Mouse (Mus musculus): ENCODE data around the gene Lmod1. TPM values are rescaled to one million over a fixed set of nuclear protein-coding genes. Genes with fewer than 3 reads are reported as not detected.

The Lmod1 gene
- polyA plus RNA-seq, 1 experiment from 2014 or later, result 4.5 TPM

DNA sequence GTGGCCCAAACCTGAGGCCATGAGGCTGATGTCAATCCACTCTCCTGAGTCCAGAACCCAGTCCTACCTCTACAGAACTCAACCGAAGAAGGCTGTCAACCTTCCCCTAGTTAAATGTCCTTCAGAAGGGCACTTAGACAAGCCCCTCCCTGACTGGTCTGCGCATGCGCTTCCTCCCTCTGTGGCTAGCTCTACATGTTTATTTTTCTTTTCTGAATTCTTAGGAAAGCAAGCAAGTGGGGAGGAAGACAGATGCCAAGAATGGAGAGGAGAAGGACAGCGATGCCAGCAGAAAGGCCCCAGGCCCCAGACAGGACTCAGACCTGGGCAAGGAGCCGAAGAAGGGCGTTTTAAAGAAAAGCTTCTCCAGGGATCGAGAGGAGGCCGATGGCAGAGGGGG is 38.8 kb downstream of the Lmod1 start:
- H3K27me3 ChIP-seq, result no peaks in the 10 kb centered on the region
- 43% methylated on average over 8 of the region's 8 CpGs for WGBS
- no peak overlapping the region for H3K4me2 ChIP-seq
- H3K9me3 ChIP-seq, result no peaks in the 10 kb centered on the region
- ATAC-seq (ENCODE audit: borderline replicate concordance, extremely low read depth, low FRiP score, low TSS enrichment), result no peak
- no peaks in the 10 kb centered on the region for H3K36me3 ChIP-seq
- peaks cover 6% of the 10 kb centered on the region for H3K4me1 ChIP-seq
- no peak overlapping the region for H3K4me3 ChIP-seq
- H3K27ac ChIP-seq, result no peak overlapping the region
- no peak overlapping the region for H3K9ac ChIP-seq

DNA sequence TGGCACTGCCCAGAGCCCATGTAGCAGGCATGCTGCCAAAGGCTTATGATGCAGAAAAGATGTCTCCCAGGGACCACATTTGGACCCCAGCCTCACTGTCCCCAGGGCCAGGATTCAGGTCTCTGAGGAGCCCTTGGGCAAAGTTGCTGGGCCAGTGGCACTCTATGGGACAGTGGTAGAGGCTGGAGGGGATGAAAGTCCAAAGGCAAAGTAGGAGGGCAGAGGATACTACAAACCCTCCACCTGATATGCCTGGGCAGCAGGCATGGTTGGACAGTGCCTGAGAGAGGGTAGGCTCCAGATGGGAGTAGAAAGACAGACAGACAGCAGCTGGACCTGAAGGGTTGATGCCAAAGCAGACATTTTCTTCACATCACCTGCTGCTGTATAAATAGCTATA is 41.8 kb downstream of the Lmod1 start:
- Histone ChIP-seq H3K4me1 (peaks cover 22% of the 10 kb centered on the region), H3K4me3 (no peak overlapping the region), H3K9ac (no peak overlapping the region), H3K27me3 (no peaks in the 10 kb centered on the region), H3K36me3 (no peaks in the 10 kb centered on the region), H3K9me3 (no peaks in the 10 kb centered on the region), H3K27ac (no peak overlapping the region), H3K4me2 (no peak overlapping the region)
- no peak for ATAC-seq (ENCODE audit: borderline replicate concordance, extremely low read depth, low FRiP score, low TSS enrichment)

DNA sequence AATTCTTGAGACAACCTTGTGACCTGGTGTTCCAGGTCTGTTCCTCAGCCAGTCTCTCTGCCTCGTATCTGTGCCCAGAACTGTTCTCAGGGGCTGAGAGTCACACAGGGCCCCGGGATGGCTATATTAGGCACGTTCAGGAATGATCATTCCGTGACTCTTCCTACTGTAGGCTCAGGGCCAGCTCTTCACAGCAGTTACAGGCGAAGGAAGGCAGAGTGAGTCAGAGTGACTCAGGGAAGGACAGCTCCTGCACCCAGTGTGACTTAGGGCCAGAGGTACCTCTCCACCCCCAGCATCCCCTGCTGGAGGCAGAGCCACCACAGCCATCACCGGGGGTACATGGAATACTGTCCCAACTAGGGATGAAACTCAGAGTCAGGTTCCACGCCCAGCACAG is 42.4 kb downstream of the Lmod1 start:
- ATAC-seq (ENCODE audit: borderline replicate concordance, extremely low read depth, low FRiP score, low TSS enrichment), result no peak
- WGBS, result 78% methylated on average over 7 of the region's 7 CpGs
- Histone ChIP-seq H3K9me3 (no peaks in the 10 kb centered on the region), H3K36me3 (no peaks in the 10 kb centered on the region), H3K27me3 (no peaks in the 10 kb centered on the region), H3K9ac (no peak overlapping the region), H3K4me1 (peaks cover 22% of the 10 kb centered on the region), H3K4me3 (no peak overlapping the region), H3K4me2 (no peak overlapping the region), H3K27ac (no peak overlapping the region)

DNA sequence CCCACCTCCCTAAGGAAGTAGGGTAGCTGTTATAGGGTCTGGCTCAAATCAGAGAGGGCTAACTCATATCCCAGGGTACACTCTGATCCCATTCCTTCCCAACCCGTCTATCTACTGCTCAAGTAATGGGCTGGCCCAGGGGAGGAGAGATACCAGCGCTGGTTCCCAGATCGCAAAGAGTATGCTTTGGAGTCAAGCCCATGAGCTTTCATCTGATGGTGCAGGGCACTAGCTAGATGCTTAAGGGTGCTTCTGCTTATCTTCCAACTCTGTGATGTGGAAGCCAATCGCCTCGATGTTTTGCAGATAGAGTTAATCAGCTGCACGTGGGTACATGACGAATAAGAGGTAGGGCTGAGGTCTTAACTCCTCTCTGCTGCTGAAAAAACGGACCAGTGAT is 43.0 kb downstream of the Lmod1 start:
- ATAC-seq (ENCODE audit: borderline replicate concordance, extremely low read depth, low FRiP score, low TSS enrichment), result no peak
- Histone ChIP-seq H3K9me3 (no peaks in the 10 kb centered on the region), H3K36me3 (no peaks in the 10 kb centered on the region), H3K27ac (no peak overlapping the region), H3K4me1 (peaks cover 22% of the 10 kb centered on the region), H3K27me3 (no peaks in the 10 kb centered on the region), H3K4me3 (no peak overlapping the region), H3K4me2 (no peak overlapping the region), H3K9ac (no peak overlapping the region)
- 55% methylated on average over 8 of the region's 8 CpGs for WGBS

DNA sequence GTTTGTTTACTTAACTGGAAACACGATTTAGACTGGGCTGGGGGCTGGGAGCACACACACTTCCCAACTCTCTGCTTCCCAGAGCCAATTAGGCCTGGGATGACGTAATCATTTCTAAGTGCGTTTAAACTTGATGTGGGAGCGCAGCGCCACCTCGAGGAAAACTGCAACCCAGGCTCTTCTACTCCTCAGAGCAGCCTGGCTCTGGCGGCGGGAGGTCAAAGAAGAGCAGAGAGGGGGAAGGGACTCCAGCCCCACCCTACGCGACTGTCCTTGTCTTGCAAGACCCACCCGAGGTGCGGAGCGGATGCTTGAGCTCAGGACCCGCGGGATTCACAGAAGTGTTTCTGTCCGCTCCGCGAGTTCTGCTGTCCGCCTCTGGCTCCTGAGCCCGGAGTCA is 43.6 kb downstream of the Lmod1 start:
- ATAC-seq (ENCODE audit: borderline replicate concordance, extremely low read depth, low FRiP score, low TSS enrichment), result peak; percentile 66
- no peaks in the 10 kb centered on the region for H3K36me3 ChIP-seq
- WGBS, result under 1% methylated on average over 20 of the region's 20 CpGs
- peak overlapping the region; percentile 99 for H3K4me2 ChIP-seq
- H3K9ac ChIP-seq, result peak overlapping the region; percentile 63
- peak overlapping the region; percentile 48 for H3K4me3 ChIP-seq
- H3K27ac ChIP-seq, result no peak overlapping the region
- no peaks in the 10 kb centered on the region for H3K27me3 ChIP-seq
- H3K9me3 ChIP-seq, result no peaks in the 10 kb centered on the region
- H3K4me1 ChIP-seq, result peaks cover 22% of the 10 kb centered on the region

DNA sequence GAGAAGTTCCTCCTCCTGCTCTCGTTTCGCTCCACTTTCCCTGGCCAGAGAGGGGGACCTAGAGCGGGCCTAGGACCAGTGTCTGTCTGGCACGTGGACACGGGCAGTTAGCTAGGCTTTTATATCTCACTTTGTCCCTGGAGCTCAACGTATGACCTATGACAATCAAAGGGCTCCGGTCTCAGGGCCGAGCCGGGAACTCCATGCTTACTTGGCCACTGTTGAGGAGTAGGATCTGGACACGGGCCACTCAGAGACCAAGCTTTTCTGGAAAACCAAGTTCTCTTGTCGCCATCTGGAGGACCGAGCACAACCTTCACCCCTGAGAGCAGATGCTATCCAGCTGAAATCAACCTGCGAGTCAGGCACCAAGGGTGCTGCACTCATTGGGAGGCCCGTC is 44.4 kb downstream of the Lmod1 start:
- WGBS, result 9% methylated on average over 14 of the region's 14 CpGs
- Histone ChIP-seq H3K36me3 (no peaks in the 10 kb centered on the region), H3K4me1 (peaks cover 25% of the 10 kb centered on the region), H3K4me2 (peak overlapping the region; percentile 99), H3K9me3 (no peaks in the 10 kb centered on the region), H3K9ac (peak overlapping the region; percentile 63), H3K27me3 (no peaks in the 10 kb centered on the region), H3K4me3 (peak overlapping the region; percentile 48), H3K27ac (no peak overlapping the region)
- peak; percentile 32; the same call in 1 of the 2 replicates for ATAC-seq (ENCODE audit: borderline replicate concordance, extremely low read depth, low FRiP score, low TSS enrichment)

DNA sequence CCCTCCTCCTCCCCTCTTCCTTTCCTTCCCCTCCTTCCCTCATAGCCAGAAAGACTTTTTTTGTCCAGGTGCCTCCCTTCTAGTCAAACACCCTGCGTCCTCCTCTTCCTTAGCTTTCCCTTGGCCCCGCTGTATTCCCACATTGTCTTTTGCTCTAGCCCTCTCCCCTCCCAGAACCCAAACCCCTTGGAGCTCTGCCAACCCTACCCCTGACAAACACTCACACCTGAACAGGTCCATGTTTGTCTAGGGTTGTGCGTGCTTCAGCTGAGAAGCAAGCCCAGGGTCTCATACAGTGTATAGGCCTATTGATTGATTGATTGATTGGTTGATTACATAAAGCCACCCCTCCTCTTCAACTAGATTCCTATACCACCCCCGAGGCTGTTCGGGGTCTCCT is 44.8 kb downstream of the Lmod1 start:
- H3K36me3 ChIP-seq, result no peaks in the 10 kb centered on the region
- no peak for ATAC-seq (ENCODE audit: borderline replicate concordance, extremely low read depth, low FRiP score, low TSS enrichment)
- no peak overlapping the region for H3K4me3 ChIP-seq
- 66% methylated on average over 5 of the region's 5 CpGs for WGBS
- no peak overlapping the region for H3K9ac ChIP-seq
- no peaks in the 10 kb centered on the region for H3K27me3 ChIP-seq
- peaks cover 29% of the 10 kb centered on the region for H3K4me1 ChIP-seq
- no peak overlapping the region for H3K27ac ChIP-seq
- H3K4me2 ChIP-seq, result peak overlapping the region; percentile 99; the same call in 1 of the 2 replicates
- H3K9me3 ChIP-seq, result no peaks in the 10 kb centered on the region

DNA sequence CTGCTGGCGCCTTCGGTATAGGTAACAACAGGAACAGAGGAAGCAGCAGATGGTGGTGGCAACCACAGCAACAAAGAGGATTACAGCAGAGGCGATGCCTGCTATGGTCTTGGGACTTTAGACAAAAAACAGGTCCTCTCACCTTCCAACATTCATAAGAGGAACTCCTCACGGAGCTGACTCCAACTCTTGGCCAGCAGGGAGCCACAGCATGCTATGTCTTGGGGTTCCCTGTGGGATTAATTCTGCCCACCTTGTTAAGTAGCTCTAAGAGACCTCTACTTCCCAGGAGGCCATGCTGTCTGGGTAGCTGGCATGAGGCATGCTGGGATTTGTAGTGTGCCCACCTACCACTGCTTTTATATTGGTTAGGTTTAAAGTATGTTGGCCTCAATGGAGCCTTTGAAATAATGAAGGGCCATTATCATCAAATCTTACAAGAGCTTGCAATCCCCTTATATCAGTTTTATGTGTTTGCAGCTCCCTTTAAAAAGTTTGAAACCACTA is 48.6 kb downstream of the Lmod1 start:
- H3K9me3 ChIP-seq, result no peaks in the 10 kb centered on the region
- H3K9ac ChIP-seq, result no peak overlapping the region
- H3K27me3 ChIP-seq, result no peaks in the 10 kb centered on the region
- 77% methylated on average over 4 of the region's 4 CpGs for WGBS
- peaks cover 35% of the 10 kb centered on the region for H3K4me1 ChIP-seq
- H3K4me3 ChIP-seq, result no peak overlapping the region
- peak overlapping the region; percentile 95 for H3K4me2 ChIP-seq
- H3K36me3 ChIP-seq, result no peaks in the 10 kb centered on the region
- no peak for ATAC-seq (ENCODE audit: borderline replicate concordance, extremely low read depth, low FRiP score, low TSS enrichment)
- no peak overlapping the region for H3K27ac ChIP-seq

DNA sequence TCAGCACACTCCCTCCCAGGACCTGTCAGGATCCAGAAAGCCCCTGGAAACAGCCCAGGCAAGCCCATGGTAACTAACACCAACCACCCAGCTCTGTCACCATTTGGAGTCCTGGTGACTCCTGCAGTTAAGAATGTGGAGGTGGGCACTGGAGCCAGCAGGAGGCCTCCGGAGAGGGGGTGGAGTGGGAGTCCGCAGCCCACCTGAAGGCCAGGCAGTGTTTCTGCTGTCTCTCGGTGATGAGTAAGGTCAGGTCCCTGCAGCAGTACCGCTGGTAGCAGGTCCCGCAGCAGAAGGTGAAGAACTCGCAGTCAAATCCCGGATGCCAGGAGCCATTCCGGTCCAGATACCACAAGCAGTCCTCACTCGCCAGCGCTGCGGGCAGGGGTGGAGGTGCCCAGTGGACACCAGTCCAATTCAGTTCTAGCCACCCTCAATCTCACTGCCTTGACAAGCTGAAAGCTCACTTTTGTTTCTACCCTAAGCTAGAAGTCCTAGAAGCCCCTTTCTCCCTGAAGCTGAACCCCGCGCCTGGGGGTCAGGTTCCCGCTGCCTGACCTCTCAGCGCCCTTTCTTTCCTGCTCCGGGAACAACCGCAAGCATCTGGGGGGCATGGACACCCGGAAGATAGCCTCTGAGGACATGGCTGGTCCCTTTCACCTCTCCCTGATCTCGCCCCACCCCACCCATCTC is 49.7 kb downstream of the Lmod1 start:
- Histone ChIP-seq H3K27me3 (no peaks in the 10 kb centered on the region), H3K36me3 (no peaks in the 10 kb centered on the region), H3K4me2 (peak overlapping the region; percentile 95), H3K9ac (peak overlapping the region; percentile 76), H3K4me3 (peak overlapping the region; percentile 71), H3K4me1 (peaks cover 24% of the 10 kb centered on the region), H3K27ac (peak overlapping the region; percentile 46; the same call in 1 of the 2 replicates), H3K9me3 (no peaks in the 10 kb centered on the region)
- no peak for ATAC-seq (ENCODE audit: borderline replicate concordance, extremely low read depth, low FRiP score, low TSS enrichment)
- WGBS, result 2% methylated on average over 19 of the region's 19 CpGs

DNA sequence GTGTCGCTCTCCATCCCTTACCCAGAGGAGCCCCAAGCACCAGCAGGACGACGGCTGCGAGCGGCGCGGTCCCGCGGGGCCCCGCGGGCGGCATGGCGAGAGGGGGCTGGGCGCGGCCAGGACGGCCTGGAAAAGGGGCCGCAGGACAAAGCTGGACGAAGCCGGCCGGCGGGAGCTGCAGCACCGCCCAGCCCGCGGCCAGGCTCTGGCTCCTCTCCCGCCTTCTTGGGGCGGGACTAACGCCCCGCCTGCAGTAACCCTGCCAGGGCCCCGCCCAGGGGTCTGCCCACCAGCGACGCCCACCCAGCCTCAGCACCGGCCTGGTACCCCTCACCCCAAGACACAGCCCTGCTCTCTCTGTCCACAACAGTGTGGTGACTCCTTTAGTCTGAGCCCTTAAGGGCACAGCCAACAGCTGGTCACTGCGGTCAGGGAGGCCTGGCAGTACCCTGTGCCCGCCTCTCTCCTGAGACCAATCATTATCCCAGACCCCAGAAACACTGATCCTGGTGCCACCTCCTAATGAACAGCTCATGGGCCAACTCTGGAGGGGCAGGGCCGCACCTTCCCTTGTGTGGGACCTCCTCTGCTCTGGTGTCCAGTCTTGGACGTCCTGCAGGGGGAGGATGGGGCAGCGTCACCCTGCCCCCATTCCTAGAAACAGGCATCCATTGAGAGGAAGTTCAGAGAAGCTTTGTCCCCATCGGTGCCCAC is 50.4 kb downstream of the Lmod1 start, which contains the start of gene Shisa4:
Shisa4 (minus strand) TSS at position 370 of the 714 bp plus-strand sequence.
- Histone ChIP-seq H3K4me3 (peak within 1 kb of the TSS; percentile 71), H3K9ac (peak within 1 kb of the TSS; percentile 76), H3K9me3 (no peaks in the 10 kb centered on the region), H3K27ac (peak within 1 kb of the TSS; percentile 46; the same call in 1 of the 2 replicates), H3K4me1 (peaks cover 17% of the 10 kb centered on the region), H3K4me2 (peak within 1 kb of the TSS; percentile 95), H3K36me3 (no peaks in the 10 kb centered on the region), H3K27me3 (no peaks in the 10 kb centered on the region)
- WGBS, result 2% methylated on average over 32 of the region's 38 CpGs
- ATAC-seq (ENCODE audit: borderline replicate concordance, extremely low read depth, low FRiP score, low TSS enrichment), result peak; percentile 91

DNA sequence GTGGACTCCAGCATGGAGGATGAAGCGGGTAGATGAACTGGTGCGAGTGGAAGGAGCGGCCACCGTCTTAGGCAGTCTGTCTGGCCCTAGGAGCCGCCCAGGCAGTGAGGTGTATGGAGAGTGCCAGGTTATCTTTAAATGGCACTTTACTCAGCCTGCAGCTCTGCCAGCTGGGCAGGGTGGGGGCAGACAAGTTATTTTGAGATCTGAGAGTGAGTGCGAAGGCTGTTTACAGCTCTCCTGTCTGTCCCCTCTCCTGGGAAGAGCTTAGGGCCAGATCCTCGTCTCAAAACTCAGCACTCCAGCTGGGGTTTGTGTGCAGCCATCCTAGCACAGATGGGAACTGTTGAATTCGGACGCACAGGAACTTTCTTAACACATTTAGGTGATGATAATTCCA is 54.0 kb downstream of the Lmod1 start:
- ATAC-seq (ENCODE audit: borderline replicate concordance, extremely low read depth, low FRiP score, low TSS enrichment), result no peak
- 40% methylated on average over 9 of the region's 9 CpGs for WGBS
- Histone ChIP-seq H3K9me3 (no peaks in the 10 kb centered on the region), H3K36me3 (peaks cover 13% of the 10 kb centered on the region; the same call in 1 of the 2 replicates), H3K27me3 (no peaks in the 10 kb centered on the region), H3K9ac (no peak overlapping the region), H3K4me1 (peaks cover 16% of the 10 kb centered on the region), H3K4me2 (no peak overlapping the region), H3K4me3 (no peak overlapping the region), H3K27ac (no peak overlapping the region)

DNA sequence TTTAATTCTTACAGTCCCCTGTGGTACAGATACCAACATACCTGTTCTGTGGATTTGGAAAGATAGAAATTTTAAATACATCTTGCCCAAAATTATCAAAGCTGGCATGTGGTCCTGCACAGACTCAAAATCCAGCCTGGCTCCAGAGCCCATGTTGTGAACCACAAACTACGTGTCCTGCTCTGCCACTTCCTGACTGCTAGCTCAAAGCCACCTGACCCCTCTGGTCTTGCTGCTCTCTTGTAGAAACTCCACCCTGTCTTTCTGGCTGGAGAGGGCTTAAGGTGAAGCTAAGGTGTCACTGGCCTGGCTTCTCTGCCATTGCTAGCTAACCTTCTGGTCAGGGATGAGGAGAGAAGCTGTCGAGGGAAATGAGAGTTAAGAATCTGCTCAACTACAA is 54.4 kb downstream of the Lmod1 start:
- 29% methylated on average over 2 of the region's 2 CpGs for WGBS
- Histone ChIP-seq H3K9me3 (no peaks in the 10 kb centered on the region), H3K27ac (no peak overlapping the region)

More for the DNA sequence above, 54.4 kb downstream of the Lmod1 start:
- H3K4me1 ChIP-seq, result peaks cover 12% of the 10 kb centered on the region
- H3K9ac ChIP-seq, result no peak overlapping the region
- no peak overlapping the region for H3K4me3 ChIP-seq
- ATAC-seq (ENCODE audit: borderline replicate concordance, extremely low read depth, low FRiP score, low TSS enrichment), result no peak
- H3K4me2 ChIP-seq, result no peak overlapping the region
- H3K27me3 ChIP-seq, result no peaks in the 10 kb centered on the region
- H3K36me3 ChIP-seq, result peaks cover 18% of the 10 kb centered on the region; the same call in 1 of the 2 replicates

Measured in lung, embryonic 15.5 days (tissue).